Mouse (Mus musculus) small intestine, adult 2 months (tissue): Measurements from ENCODE around the gene Lhfp.

Experiments
- CTCF ChIP-seq: fragments of 200-500 bp; IDR thresholded peaks from 2 replicates; pipeline ENCODE4 v1.5.1; 2012; ENCODE audit warnings: low read depth, mild to moderate bottlenecking, control low read depth, inconsistent platforms, low read length, moderate library complexity, mixed read lengths; ENCODE audit not compliant: insufficient replicate concordance, insufficient read length; ENCODE audit errors: extremely low read depth
- POLR2A ChIP-seq: fragments of 200-500 bp; IDR thresholded peaks from 2 replicates; pipeline ENCODE4 v1.6.1; 2012; ENCODE audit warnings: low read depth, mild to moderate bottlenecking, control low read depth, inconsistent platforms, low read length, moderate library complexity

- TF ChIP-seq POLR2A (no peak), CTCF (no peak)
These were observed 43.5 kb downstream of the Lhfp start for GRCm38 (mm10) chr3:53084806-53085205.
